Mouse (Mus musculus) forebrain, embryonic 10.5 days (tissue): Measurements from ENCODE around the gene Slc13a3. TPM values are rescaled to one million over a fixed set of nuclear protein-coding genes. Genes with fewer than 3 reads are reported as not detected.

Experiments used
- DNase-seq: peaks from one replicate; pipeline ENCODE4 v3.0.0-alpha.2; 2017; ENCODE audit warnings: low spot score; ENCODE audit errors: extremely low spot score
- H3K27ac ChIP-seq: fragments of 300-500 bp; sonication (generic); 2 replicates; pipeline ENCODE4 v1.5.1; 2016; ENCODE audit warnings: mild to moderate bottlenecking
- H3K27me3 ChIP-seq: fragments of 300-500 bp; sonication (generic); 2 replicates; pipeline ENCODE4 v1.6.1; 2016; ENCODE audit warnings: mild to moderate bottlenecking; ENCODE audit not compliant: poor library complexity, severe bottlenecking
- H3K36me3 ChIP-seq: fragments of 300-500 bp; sonication (generic); replicated peaks from 2 replicates; pipeline ENCODE4 v1.6.1; 2016; ENCODE audit warnings: mild to moderate bottlenecking, moderate library complexity
- H3K4me1 ChIP-seq: fragments of 300-500 bp; sonication (generic); 2 replicates; pipeline ENCODE4 v1.6.1; 2016
- H3K4me3 ChIP-seq: fragments of 300-500 bp; sonication (generic); 2 replicates; pipeline ENCODE4 v1.5.1; 2016; ENCODE audit warnings: mild to moderate bottlenecking, moderate library complexity
- H3K9me3 ChIP-seq: fragments of 300-500 bp; sonication (generic); 2 replicates; pipeline ENCODE4 v1.6.1; 2016; ENCODE audit warnings: mild to moderate bottlenecking, moderate library complexity
- whole genome bisulfite sequencing: fragments of 180-500 bp; shearing (Covaris S2); methylation state at CpG from one replicate; pipeline ENCODE4 v1.1.7; 2016; 5-methylcytosine and 5-hydroxymethylcytosine counted together
- polyA plus RNA-seq: library from polyadenylated mRNA; unstranded; fragments of >200 nt; fragmentation: Nextera tagmentation; extraction: Ambion mirVana; gene quantifications from 2 replicates; pipeline ENCODE4 v1.2.1, GENCODE M21; 2016

The Slc13a3 gene
- polyA plus RNA-seq, 1 experiment from 2014 or later: 0.69 TPM

- no peaks in the 10 kb centered on the region for H3K9me3 ChIP-seq
- H3K27me3 ChIP-seq: peaks cover 47% of the 10 kb centered on the region
- H3K4me3 ChIP-seq: peak overlapping the region; percentile 64
- no peaks in the 10 kb centered on the region for H3K36me3 ChIP-seq
- peak overlapping the region; percentile 92 for H3K27ac ChIP-seq
- peak; percentile 70 for DNase-seq
- peaks cover 57% of the 10 kb centered on the region for H3K4me1 ChIP-seq
- 2% methylated on average over 12 of the region's 13 CpGs for WGBS
Observed at GRCm38 (mm10) chr2:165367868-165368439, 105.1 kb downstream of the Slc13a3 start.

DNA sequence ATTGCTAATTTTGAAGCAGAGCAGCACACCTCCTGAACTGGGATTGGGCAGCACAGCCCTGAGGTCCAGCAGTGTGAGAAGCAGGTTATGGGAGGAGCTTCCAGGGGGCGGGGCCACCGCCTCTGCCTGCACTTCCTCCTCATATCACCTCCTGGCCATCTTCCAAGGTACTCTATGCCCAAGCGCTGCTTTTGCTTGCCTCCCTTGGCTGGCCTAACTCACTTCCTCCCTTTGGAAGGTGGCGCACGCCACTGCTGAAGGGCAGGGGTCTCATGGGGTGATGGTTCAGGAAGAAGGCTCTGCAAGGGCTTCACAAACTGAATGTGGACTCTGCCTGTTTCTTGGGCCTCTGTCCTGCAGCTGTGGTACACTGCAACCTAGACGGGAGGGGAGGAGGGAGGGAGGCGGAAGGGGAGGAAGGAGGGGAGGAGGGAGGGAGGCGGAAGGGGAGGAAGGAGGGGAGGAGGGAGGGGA lies 105.9 kb downstream of the Slc13a3 start:
- no peaks in the 10 kb centered on the region for H3K9me3 ChIP-seq
- no peaks in the 10 kb centered on the region for H3K36me3 ChIP-seq
- peaks cover 55% of the 10 kb centered on the region for H3K27me3 ChIP-seq
- H3K27ac ChIP-seq: peak overlapping the region; percentile 92
- peak overlapping the region; percentile 64 for H3K4me3 ChIP-seq
- 5% methylated on average over 6 of the region's 8 CpGs for WGBS
- H3K4me1 ChIP-seq: peaks cover 55% of the 10 kb centered on the region
- DNase-seq: no peak

- Histone ChIP-seq H3K4me3 (peak overlapping the region; percentile 1; the same call in 1 of the 2 replicates), H3K36me3 (no peaks in the 10 kb centered on the region), H3K27ac (no peak overlapping the region), H3K4me1 (peaks cover 48% of the 10 kb centered on the region), H3K27me3 (peaks cover 63% of the 10 kb centered on the region), H3K9me3 (no peaks in the 10 kb centered on the region)
- peak; percentile 72 for DNase-seq
- WGBS: 16% methylated on average over 21 of the region's 21 CpGs
Observed at GRCm38 (mm10) chr2:165364334-165365091, 108.5 kb downstream of the Slc13a3 start.

GRCm38 (mm10) chr2:165363282-165363681 lies 109.7 kb downstream of the Slc13a3 start:
- Histone ChIP-seq H3K27ac (no peak overlapping the region), H3K36me3 (no peaks in the 10 kb centered on the region), H3K4me3 (no peak overlapping the region), H3K4me1 (peaks cover 35% of the 10 kb centered on the region), H3K27me3 (peaks cover 63% of the 10 kb centered on the region), H3K9me3 (no peaks in the 10 kb centered on the region)
- 91% methylated on average over 6 of the region's 6 CpGs for WGBS
- no peak for DNase-seq

- Histone ChIP-seq H3K36me3 (0 out of 2 replicates have a peak, but pooled peaks cover under 1% of the 10 kb centered on the region), H3K4me3 (no peak overlapping the region), H3K4me1 (peaks cover 17% of the 10 kb centered on the region), H3K9me3 (peaks cover 6% of the 10 kb centered on the region; the same call in 1 of the 2 replicates), H3K27ac (no peak overlapping the region), H3K27me3 (peaks cover 43% of the 10 kb centered on the region)
- DNase-seq: peak; percentile 66
- 3% methylated on average over 1 of the region's 1 CpGs for WGBS
Observed at GRCm38 (mm10) chr2:165360861-165361260, 112.2 kb downstream of the Slc13a3 start.

Other genes with a start within 250 kb of the Slc13a3 start
- gene Cdh22, start 238.4 kb downstream of the Slc13a3 start, polyA plus RNA-seq: 2.8 and 3.1 TPM in 2 replicates
- 74.9 and 75.4 TPM in 2 replicates for gene Slc35c2, start 185.4 kb downstream of the Slc13a3 start, polyA plus RNA-seq
- 83.7 and 86.4 TPM in 2 replicates for gene Elmo2, start 146.8 kb downstream of the Slc13a3 start, polyA plus RNA-seq
- gene Zfp663, start 104.5 kb downstream of the Slc13a3 start, polyA plus RNA-seq: 4.7 and 4.9 TPM in 2 replicates
- 20.3 and 21.1 TPM in 2 replicates for gene Zfp334, start 85.0 kb downstream of the Slc13a3 start, polyA plus RNA-seq
- 0.05 and 0.15 TPM in 2 replicates for gene Ocstamp, start 72.8 kb downstream of the Slc13a3 start, polyA plus RNA-seq
- 55.3 and 59.3 TPM in 2 replicates for gene Trp53rka, start 20.1 kb upstream of the Slc13a3 start, polyA plus RNA-seq
- 4.6 and 5.9 TPM in 2 replicates for gene Slc2a10, start 30.6 kb upstream of the Slc13a3 start, polyA plus RNA-seq
- 18.0 and 24.2 TPM in 2 replicates for gene Eya2, start 121.8 kb upstream of the Slc13a3 start, polyA plus RNA-seq